Mouse (Mus musculus): ENCODE data around the gene Atp5j. TPM values are rescaled to one million over a fixed set of nuclear protein-coding genes. Genes with fewer than 3 reads are reported as not detected.

Gene Atp5j
- polyA plus RNA-seq (2012; rRNA removed) = 401 and 423 TPM in 2 replicates

- peaks cover 3% of the 10 kb centered on the region; the same call in 1 of the 2 replicates for H3K4me1 ChIP-seq (ENCODE audit: control insufficient read depth, insufficient read depth, low read length)
- peak within 1 kb of the TSS; percentile 80 for H3K4me3 ChIP-seq (ENCODE audit: insufficient read depth, low read length)
- peak within 1 kb of the TSS; percentile 94 for H3K27ac ChIP-seq (ENCODE audit: insufficient read depth, low read length)
- TF ChIP-seq POLR2A (IDR thresholded peaks at IDR 0.05; ENCODE audit: extremely low read depth, insufficient read depth, low read length) (no peak), CTCF (IDR thresholded peaks at IDR 0.05; ENCODE audit: extremely low read depth, insufficient read depth, low read length) (no peak)
Measured at GRCm38 (mm10) chr16:84835441-84835822, at the start of gene Atp5j. Atp5j (minus strand) TSS chr16:84835625.

- Histone ChIP-seq H3K4me1 (ENCODE audit: control insufficient read depth, insufficient read depth, low read length) (no peaks in the 10 kb centered on the region), H3K27ac (ENCODE audit: insufficient read depth, low read length) (no peak overlapping the region), H3K4me3 (ENCODE audit: insufficient read depth, low read length) (no peak overlapping the region)
- no peak for TF ChIP-seq CTCF (IDR thresholded peaks at IDR 0.05; ENCODE audit: extremely low read depth, insufficient read depth, low read length)
- no peak for TF ChIP-seq POLR2A (IDR thresholded peaks at IDR 0.05; ENCODE audit: extremely low read depth, insufficient read depth, low read length)
Measured at GRCm38 (mm10) chr16:84884572-84884971, 49.1 kb upstream of the Atp5j start.

- Histone ChIP-seq H3K4me3 (ENCODE audit: insufficient read depth, low read length) (no peak overlapping the region), H3K4me1 (ENCODE audit: control insufficient read depth, insufficient read depth, low read length) (no peaks in the 10 kb centered on the region), H3K27ac (ENCODE audit: insufficient read depth, low read length) (no peak overlapping the region)
- TF ChIP-seq CTCF (IDR thresholded peaks at IDR 0.05; ENCODE audit: extremely low read depth, insufficient read depth, low read length) = no peak
- TF ChIP-seq POLR2A (IDR thresholded peaks at IDR 0.05; ENCODE audit: extremely low read depth, insufficient read depth, low read length) = no peak
Measured at GRCm38 (mm10) chr16:84881754-84882321, 46.4 kb upstream of the Atp5j start.

GRCm38 (mm10) chr16:84881168-84881567 is 45.7 kb upstream of the Atp5j start:
- Histone ChIP-seq H3K4me3 (ENCODE audit: insufficient read depth, low read length) (no peak overlapping the region), H3K27ac (ENCODE audit: insufficient read depth, low read length) (no peak overlapping the region)

GRCm38 (mm10) chr16:84879146-84879545 is 43.7 kb upstream of the Atp5j start:
- Histone ChIP-seq H3K4me3 (ENCODE audit: insufficient read depth, low read length) (no peak overlapping the region), H3K27ac (ENCODE audit: insufficient read depth, low read length) (no peak overlapping the region), H3K4me1 (ENCODE audit: control insufficient read depth, insufficient read depth, low read length) (0 out of 2 replicates have a peak, but pooled peaks cover 2% of the 10 kb centered on the region)
- TF ChIP-seq CTCF (IDR thresholded peaks at IDR 0.05; ENCODE audit: extremely low read depth, insufficient read depth, low read length) (peak; percentile 83), POLR2A (IDR thresholded peaks at IDR 0.05; ENCODE audit: extremely low read depth, insufficient read depth, low read length) (no peak)

More at GRCm38 (mm10) chr16:84881168-84881567, 45.7 kb upstream of the Atp5j start:
- TF ChIP-seq CTCF (IDR thresholded peaks at IDR 0.05; ENCODE audit: extremely low read depth, insufficient read depth, low read length) = no peak
- no peak for TF ChIP-seq POLR2A (IDR thresholded peaks at IDR 0.05; ENCODE audit: extremely low read depth, insufficient read depth, low read length)
- H3K4me1 ChIP-seq (ENCODE audit: control insufficient read depth, insufficient read depth, low read length) = no peaks in the 10 kb centered on the region

DNA sequence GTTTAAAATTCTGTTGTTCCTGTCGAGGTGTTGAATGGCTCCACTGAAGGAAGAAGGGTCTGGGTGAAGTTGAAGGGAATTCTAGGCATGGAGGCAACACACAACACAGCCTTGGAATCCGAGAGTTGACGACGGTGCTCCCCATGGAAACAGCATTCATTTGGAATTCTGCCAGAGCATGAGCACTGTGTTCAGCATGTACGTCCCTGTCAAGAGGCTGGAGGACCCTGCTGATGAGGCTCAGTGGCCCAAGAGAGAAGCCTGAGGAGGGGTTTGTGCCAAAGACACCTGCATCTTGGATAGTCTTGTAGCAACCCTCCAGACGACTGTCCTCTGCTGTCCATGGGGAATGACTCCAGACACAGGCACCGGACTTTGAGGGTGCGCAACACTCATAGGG is 40.7 kb upstream of the Atp5j start:
- Histone ChIP-seq H3K4me3 (ENCODE audit: insufficient read depth, low read length) (no peak overlapping the region), H3K4me1 (ENCODE audit: control insufficient read depth, insufficient read depth, low read length) (0 out of 2 replicates have a peak, but pooled peaks cover 2% of the 10 kb centered on the region), H3K27ac (ENCODE audit: insufficient read depth, low read length) (no peak overlapping the region)
- TF ChIP-seq CTCF (IDR thresholded peaks at IDR 0.05; ENCODE audit: extremely low read depth, insufficient read depth, low read length) (no peak), POLR2A (IDR thresholded peaks at IDR 0.05; ENCODE audit: extremely low read depth, insufficient read depth, low read length) (no peak)

GRCm38 (mm10) chr16:84875718-84876035 is 40.3 kb upstream of the Atp5j start:
- Histone ChIP-seq H3K27ac (ENCODE audit: insufficient read depth, low read length) (no peak overlapping the region), H3K4me3 (ENCODE audit: insufficient read depth, low read length) (no peak overlapping the region; the same call in 1 of the 2 replicates)
- TF ChIP-seq CTCF (IDR thresholded peaks at IDR 0.05; ENCODE audit: extremely low read depth, insufficient read depth, low read length) (no peak), POLR2A (IDR thresholded peaks at IDR 0.05; ENCODE audit: extremely low read depth, insufficient read depth, low read length) (no peak)

GRCm38 (mm10) chr16:84875012-84875717 is 39.7 kb upstream of the Atp5j start:
- peak; percentile 22; the same call in 1 of the 2 replicates for TF ChIP-seq POLR2A (IDR thresholded peaks at IDR 0.05; ENCODE audit: extremely low read depth, insufficient read depth, low read length)
- peak; percentile 38 for TF ChIP-seq CTCF (IDR thresholded peaks at IDR 0.05; ENCODE audit: extremely low read depth, insufficient read depth, low read length)
- Histone ChIP-seq H3K4me1 (ENCODE audit: control insufficient read depth, insufficient read depth, low read length) (0 out of 2 replicates have a peak, but pooled peaks cover 2% of the 10 kb centered on the region), H3K27ac (ENCODE audit: insufficient read depth, low read length) (no peak overlapping the region), H3K4me3 (ENCODE audit: insufficient read depth, low read length) (peak overlapping the region; percentile 37)

More at GRCm38 (mm10) chr16:84875718-84876035, 40.3 kb upstream of the Atp5j start:
- 0 out of 2 replicates have a peak, but pooled peaks cover 2% of the 10 kb centered on the region for H3K4me1 ChIP-seq (ENCODE audit: control insufficient read depth, insufficient read depth, low read length)

GRCm38 (mm10) chr16:84873805-84874204 is 38.4 kb upstream of the Atp5j start:
- Histone ChIP-seq H3K4me1 (ENCODE audit: control insufficient read depth, insufficient read depth, low read length) (0 out of 2 replicates have a peak, but pooled peaks cover 2% of the 10 kb centered on the region), H3K27ac (ENCODE audit: insufficient read depth, low read length) (no peak overlapping the region), H3K4me3 (ENCODE audit: insufficient read depth, low read length) (no peak overlapping the region)
- no peak for TF ChIP-seq POLR2A (IDR thresholded peaks at IDR 0.05; ENCODE audit: extremely low read depth, insufficient read depth, low read length)
- no peak for TF ChIP-seq CTCF (IDR thresholded peaks at IDR 0.05; ENCODE audit: extremely low read depth, insufficient read depth, low read length)

DNA sequence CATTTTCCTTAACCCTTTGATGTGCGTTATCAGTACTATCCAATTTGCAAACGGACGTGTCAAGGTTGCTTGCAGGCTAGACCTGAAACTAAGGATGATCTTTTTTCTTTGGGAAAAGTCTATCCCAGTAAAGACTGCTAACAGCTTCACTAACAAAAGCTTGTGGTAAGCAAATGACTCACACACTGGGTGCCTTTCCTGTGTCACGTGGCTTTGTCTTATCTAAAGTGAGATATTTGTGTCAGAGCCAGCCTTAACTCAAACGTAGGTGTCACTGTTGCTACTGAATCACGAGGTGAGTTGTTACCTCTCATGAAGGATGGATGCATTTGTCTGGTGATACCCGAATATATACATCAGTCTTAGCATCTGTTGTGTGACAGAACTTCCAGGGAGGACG is 29.2 kb upstream of the Atp5j start:
- Histone ChIP-seq H3K4me1 (ENCODE audit: control insufficient read depth, insufficient read depth, low read length) (no peaks in the 10 kb centered on the region), H3K4me3 (ENCODE audit: insufficient read depth, low read length) (no peak overlapping the region), H3K27ac (ENCODE audit: insufficient read depth, low read length) (no peak overlapping the region)
- no peak for TF ChIP-seq CTCF (IDR thresholded peaks at IDR 0.05; ENCODE audit: extremely low read depth, insufficient read depth, low read length)
- TF ChIP-seq POLR2A (IDR thresholded peaks at IDR 0.05; ENCODE audit: extremely low read depth, insufficient read depth, low read length) = no peak

Data from cortical plate, adult 2 months (tissue).